Mouse (Mus musculus) cerebellum, postnatal 25 days (tissue): ENCODE measurements around the gene 1110002E22Rik.

Source experiments
- DNase-seq, 2 experiments: peaks; one replicate each; pipeline ENCODE4 v3.0.0; 2021; ENCODE audit warnings: mixed read lengths in 2 of 2

The 1110002E22Rik gene

DNA sequence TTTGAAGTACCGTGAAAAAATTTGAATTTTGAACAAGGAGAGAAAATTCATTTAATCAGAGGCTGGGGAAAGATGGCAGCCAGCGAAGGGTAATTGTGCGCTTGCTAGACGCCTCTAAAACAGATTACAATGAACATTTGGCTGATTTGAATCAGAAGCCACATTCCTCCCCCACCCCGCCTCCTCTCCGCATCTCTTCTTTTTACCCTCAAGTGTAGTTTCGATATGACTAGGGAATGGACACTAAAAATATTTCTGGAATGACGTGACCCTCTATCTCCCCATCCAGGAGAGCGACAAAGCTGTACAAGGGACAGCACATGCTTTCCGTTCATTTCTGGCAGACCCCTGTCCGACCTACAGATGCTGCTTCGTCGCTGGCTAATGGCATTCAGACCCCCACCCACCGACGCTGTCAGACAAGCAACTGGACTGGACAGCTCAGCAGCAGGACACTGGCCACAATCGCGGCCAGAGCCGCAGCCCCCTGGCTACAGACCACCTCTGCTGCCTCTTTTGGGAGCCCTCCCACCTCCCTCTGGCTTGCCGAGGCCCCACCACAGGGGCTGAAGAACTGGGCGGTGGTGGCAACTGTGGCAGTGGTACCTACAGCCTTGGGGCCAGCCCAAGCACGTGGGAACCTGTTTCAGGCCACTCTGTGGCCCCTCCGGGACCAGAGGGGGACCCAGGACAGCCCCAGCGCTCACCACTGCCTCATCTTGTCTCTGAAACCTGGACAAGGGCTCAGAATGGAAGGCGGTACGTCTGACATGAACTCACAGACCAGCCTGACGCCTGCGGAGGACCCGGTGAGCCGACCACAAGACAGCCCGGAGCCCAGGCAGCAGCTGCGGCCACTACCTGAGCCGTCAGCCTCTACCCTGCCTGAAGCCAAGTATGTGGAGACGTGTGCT is at the start of gene 1110002E22Rik:
TSS of gene 1110002E22Rik (plus strand) at position 321 of the 914 bp plus-strand sequence.
- DNase-seq, result peak in 1 of 2 experiments; percentile 20

DNA sequence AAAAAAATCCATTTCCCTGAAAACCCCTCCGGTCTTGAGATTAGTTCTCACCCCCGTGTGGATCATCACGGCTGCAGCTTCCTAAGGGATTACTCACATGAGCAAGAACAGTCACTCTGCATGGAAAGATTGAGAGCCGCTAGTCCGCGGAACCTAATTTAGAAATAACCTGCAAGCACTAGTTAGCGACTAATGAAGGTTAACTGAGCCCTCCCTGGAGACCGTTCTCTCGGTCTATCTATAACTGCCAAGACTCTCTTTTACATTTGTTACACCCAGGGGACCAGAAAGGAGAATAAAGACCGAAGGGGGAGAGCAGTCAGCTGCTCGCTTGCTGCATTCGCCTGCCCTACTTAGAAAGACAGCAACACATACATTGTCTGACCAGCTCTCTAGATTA is 48.0 kb upstream of the 1110002E22Rik start:
- no peak for DNase-seq

DNA sequence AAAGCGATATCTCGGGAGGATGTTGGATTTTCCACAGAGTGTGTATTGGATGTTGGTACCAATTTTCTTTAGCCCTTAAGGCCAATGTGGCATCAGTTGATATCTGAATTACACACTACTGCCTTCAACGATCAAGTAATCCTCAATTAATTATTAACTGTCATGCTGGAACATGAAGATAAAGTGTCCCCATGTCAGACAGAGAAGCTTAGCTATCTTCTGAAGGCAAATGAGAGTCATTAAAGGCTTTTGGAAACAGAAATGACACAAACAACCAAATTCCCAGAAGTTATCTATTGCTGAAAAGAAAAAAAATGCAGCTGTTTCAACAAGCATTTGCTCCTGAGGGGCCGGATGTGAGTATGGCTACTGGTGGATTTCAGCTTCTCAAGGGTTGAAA is 42.8 kb upstream of the 1110002E22Rik start:
- DNase-seq, result no peak

DNA sequence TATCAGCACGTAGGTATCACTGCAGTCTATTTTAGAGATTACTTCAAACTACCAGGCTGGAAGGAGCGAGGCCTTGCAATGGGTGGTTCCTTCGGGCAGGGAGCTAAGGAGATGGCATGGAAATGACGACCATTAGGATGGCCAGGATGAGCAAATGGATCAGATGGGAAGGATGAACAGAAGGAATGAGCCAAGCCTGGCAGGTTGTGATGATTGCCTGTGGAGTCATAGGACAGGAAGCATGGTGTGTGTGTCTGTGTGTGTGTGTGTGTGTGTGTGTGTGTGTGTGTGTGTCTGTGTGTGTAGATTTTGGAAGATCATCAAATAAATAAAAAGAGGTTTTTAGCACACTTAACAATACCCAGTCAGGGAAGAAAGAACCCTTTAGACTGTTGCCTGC is 42.2 kb upstream of the 1110002E22Rik start:
- DNase-seq, result peak in 1 of 2 experiments; percentile 15

DNA sequence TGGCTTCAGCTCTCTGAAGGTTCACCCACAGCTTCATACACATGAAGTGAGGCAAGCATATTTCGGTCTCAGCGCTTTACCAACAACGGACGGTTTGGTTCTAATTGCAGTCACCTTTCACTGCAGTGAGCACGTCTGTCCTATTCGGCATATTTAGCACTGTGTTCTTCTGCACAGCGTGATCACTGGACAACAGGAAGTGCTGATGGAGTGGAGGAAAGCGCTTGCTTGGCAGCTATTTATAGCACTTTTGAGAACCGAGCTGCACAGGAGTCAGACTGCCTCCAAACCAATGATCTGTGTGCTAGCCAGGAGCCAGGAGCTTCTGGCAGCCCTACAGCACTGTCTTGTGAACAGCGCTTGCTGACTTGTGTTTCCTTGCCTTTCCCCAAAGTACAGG is 38.6 kb upstream of the 1110002E22Rik start:
- DNase-seq, result peak; percentile 85 to 89

DNA sequence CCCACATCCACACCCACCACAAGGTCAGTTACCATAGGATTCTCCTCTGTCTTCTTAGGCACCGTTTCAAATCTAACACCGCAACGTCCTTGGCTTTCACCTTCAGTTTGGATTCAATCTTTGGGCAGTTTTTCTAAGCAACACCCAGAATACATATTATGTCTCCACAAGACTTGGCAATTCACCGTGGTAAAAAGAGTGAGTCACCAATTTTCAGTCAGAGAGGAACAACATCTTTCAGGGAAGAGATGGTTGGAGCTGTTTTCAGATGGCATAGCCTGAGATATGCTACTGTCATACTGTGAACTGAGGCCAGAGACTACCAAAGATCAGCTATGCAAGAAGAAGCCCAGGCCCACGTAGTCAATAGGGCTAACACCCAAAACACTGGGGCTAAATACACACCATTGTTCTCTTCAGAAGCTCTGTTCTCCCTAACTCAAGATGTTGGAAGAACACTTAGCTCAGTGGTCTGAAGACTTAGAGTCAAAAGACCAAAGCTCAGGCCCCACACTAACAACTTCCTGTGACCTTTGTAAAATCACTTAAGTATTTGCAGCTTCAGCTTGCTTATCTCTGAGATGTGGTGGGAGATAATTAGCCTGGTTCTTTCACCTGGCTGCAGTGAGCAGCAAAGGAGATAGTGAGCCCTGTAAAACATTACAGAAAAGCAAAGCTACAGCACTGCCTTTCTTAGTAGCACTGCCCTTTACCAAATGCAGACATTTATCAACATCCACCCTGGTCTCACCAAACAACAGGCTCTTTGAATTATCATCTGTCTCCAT is 37.1 kb upstream of the 1110002E22Rik start:
- no peak for DNase-seq

DNA sequence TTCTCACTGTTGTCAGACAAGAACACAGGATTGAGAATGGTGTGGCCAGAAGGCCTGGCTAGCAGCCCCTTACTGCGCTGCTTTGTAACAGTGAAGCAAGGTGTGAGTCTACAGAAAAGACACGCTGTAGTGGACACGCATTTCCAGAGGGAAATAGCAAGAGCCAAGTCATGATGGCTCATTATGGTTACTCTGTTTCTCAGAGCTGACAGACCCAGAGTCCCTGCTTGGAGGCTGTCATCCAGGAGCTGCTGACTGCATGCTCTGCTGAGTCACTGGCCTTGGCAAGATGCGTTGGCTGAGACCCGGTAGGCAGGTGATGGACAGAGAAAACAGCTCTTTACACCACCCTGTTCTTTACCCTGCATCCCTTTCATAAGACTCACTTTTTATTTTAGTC is 35.5 kb upstream of the 1110002E22Rik start:
- peak; percentile 86 to 90 for DNase-seq

DNA sequence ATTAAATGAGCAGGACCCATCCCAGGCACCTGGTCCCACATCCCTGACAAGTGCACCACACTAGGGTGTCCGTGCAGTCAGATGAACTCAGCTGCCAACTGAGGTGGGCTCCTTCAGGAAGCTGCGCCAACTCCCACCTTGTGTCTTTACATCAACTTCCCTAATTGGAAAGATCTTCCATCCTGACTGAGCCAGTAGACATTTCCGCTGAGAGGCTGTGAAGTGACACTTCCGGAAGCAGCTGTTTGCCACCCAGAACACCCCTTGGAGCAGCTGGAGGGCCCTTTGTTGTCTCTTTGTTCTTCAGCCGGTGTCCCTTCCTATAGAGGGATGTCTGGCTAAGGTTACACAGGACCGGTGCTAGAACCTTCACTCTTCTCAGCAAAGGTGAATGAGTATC is 34.3 kb upstream of the 1110002E22Rik start:
- DNase-seq, result no peak

DNA sequence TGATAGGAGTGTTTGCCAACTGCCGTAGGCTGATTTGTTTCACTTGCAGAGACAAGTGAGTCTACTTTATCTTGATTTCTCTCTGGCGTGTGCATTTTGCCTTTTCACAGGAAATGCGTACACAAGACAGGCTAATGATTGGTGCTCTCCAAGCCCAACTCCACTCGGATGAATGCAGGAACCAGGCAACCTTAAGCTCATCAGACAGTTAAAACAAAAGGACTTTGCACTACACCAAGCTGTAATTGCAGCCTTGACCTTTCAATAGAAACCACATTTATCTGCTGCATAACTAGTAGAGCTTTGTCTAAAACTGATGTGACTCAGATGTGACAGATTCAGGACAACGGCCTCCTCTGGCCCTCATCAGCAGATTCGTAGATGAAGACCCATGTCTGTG is 30.9 kb upstream of the 1110002E22Rik start:
- no peak for DNase-seq

DNA sequence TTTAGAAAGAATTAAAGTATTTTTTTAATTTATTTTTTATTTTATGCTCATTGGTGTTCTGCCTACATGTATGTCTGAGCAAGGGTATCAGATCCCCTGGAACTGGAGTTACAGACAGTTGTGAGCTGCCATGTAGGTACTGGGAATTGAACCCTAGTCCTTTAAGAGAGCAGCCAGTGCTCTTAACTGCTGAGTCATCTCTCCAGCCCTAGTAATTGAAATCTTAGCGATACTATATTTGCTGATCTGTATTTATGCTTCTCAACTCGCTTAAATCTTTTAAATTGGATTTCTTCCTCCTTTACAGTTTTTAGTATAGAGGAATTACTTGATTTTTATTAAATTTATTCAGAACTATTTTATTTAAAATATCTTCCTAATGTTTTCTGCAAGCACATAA is 23.9 kb upstream of the 1110002E22Rik start:
- no peak for DNase-seq

DNA sequence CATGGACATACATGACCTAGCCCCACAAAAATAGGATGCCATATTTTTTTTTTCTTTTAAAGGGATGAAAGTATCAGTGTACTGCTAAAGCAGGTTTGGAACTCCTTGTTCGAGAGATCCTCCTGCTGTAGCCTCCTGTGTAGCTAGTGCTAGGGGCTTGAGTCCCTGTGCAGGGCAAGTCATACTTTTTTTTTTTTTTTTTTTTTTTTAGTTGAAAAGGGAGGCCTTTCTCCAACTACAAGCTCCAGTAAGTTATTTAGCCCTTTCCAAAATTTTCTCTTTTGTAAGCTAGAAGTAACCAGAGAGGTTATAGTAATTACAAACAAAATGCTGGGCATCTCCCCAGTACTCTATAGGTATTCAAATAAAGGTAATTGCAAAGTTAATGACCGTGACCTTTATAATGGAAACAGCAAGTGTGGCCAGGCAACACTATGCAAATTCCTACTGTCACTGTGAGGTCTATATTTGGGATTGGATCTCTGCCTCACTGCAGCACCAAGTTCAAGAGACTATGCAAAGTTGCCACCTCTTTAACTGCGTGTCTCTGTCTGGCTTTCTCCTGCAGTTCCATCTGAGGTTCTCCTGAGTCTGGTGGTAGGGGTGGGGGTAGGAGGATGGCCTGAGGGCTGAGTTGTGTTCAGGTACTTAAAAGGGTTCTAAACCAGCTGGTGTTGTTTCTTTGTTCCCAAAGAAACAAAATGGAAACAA is 23.1 kb upstream of the 1110002E22Rik start:
- DNase-seq, result no peak

DNA sequence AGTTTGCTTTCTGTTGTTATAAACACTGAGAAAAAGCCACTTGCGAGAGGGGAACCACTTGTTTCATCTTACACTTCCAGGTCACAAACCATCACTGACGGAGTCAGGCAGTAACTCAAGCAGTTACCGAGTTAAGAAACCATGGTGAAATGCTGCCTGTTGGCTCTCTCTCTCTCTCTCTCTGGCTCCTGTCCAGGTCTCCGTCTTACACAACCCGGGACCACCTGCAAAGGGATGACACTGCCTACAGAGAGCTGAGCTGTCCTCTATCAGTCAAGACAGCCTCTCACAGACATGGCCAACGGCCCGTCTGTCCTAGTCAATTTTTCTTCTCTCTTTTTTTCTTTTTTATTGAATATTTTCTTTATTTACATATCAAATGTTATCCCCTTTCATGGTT is 21.5 kb upstream of the 1110002E22Rik start:
- peak in 1 of 2 experiments; percentile 14 for DNase-seq

DNA sequence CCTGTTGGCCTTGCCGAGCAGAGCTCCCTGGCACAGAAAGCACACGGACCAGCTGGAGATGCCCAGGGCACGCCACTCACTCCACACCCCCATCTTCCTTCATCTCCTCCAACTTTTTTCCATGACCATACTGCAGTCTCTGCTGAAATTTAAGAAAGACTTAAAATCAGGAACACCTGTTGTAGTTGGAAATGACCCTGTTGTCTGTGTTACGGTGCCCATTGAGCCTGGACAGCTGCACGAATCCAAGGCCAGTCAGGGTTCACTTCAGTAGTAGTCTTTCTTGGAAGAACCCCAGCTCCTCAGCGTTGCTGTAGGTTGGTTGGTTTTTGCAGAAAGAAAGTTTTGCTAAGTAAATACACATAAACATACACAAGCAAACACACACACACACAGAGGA is 15.3 kb upstream of the 1110002E22Rik start:
- no peak for DNase-seq

DNA sequence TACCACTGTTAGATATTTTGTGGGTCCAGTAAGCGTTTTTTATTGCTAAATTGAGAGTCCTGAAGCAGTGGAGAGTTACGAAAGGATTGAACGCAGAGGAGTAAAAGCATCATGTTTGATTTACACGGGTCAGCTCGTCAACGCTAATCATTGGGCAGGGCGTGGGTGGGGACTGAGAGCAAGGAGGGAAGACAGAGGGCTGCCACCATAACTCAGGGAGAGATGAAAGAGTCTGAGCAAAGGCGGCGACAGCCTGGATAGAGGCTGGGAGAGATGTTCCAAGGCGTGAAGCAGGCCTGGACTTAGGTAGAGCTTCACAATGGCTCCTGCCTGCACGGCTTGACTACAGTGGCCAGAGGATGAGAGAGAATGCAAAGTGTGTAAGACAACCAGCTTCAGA is 14.1 kb upstream of the 1110002E22Rik start:
- DNase-seq, result no peak

DNA sequence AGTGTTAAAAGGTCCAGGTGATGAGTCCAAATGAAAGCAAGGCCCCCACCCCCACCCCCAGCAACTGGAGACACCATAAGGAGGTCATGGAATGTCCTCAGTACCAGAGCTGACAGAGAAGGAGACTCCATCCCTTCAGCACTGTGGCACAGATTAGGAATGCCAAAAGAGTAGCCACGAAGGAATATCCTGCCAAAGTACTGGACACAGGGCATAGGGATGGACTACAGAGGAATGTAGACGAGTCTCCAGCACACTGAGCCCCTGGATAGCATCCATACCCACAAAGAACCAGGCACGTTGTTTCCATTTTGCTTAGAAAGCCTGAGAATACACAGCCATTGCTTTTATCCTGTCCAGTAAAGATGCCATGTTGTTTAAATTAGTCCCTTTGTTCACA is 13.4 kb upstream of the 1110002E22Rik start:
- DNase-seq, result no peak

DNA sequence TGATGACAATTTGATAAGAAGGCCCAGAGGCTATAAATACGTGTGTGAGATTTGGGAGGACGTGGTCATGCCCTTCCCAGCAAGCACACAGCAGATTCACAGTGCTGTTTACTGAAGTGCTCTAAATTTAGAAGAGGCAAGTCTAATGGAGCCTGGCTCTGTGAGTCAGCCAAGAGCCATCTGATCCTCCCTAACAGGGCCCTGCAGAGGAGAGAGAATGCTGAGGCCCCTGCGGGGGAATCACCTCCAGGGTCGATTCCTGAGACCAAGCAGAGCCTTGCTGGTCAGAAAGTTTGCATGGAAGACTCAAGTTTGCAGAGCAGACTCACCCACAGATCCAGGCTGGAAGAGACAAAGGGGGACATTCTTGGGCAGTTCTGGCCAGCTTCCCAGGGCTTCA is 10.9 kb upstream of the 1110002E22Rik start:
- DNase-seq, result peak; percentile 25 to 38

DNA sequence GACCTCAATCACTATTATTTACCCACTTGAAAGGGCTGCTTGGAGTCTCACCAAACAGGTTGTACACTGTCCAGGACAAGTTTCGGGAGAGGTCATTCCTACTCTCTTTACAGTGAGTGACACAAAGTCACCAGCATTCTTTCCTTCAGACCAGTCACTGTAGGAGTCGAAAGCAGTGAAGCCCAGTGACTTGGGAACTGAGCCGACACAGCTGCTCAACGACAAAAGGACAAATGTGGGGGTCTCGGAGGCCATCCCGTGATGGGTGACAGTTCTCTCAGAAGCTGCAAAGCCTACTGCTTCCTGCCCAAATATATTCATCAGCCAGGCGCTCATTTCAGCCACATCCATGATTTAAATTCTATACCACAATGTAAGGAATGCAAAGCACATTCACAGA is 7.9 kb upstream of the 1110002E22Rik start:
- DNase-seq, result no peak

DNA sequence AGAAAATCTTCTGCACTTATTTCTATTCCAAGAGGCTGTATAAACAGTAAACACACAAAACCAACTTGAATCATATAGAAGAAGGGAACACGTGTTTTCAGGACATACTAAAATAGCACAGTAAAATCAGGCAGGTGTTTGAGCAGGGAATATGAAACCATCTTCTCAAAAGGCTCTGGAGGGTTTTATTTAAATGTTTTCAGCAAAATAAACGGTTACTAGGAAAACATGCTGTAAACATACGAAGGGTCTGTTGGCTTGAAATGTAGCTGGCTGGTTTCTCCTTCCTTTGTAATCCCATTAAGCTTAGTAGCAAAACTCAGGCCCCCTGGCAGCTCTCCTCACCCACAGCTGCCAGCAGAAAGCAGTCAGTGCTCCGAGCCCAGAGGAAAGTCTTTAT is 6.6 kb upstream of the 1110002E22Rik start:
- no peak for DNase-seq

DNA sequence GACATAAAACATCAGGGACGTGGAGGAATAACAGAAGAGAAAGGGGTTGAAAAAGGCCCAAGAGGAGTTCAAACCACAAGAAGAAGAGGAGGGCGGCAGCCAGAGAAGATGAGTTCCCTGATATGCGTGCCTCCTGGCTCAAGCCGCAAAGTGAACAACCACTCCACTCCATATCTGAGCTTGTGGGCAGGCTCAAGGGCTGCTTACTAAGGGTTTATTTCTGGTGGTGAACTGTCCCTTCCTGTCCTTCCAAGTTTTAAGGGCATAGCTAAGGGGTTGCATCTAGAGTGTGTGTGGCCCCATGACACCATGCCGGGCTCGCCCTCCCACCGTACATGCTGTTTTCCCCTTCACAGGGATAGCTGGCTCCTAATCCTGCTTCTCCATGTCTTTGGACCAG is 4.4 kb upstream of the 1110002E22Rik start:
- DNase-seq, result no peak

DNA sequence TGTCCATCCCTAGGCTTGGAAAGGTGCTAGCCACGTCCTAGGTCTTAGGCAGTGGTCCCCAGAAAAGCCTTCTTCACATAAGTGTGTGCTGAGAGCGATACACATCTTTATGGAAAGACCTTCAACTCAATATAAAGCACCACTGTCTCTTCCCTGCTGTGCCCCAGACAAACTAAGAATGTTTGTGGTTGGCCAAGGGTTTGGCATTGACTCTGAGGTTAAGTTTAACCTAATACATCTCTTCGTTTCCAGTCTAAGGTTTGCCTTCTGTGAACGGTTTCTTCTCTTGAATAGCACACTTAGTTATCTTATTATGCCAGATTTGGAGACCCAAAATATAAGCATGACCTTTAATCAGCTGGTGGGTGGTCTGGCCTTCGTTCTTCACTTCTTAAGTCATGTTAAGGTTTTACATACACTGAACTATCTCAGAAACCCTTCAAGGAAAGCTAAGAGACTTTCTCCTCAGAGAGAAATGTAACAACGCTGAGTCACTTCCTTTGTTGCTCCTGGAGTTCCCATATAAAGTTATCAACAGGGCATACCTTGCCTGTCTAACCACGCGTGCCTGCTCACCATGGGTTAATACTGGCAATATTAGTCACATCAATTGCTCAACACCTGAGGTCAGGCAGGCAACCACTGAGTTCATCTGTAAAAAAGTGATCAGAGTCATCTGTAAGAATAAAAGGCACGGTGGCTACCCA is 3.5 kb upstream of the 1110002E22Rik start:
- DNase-seq, result no peak

DNA sequence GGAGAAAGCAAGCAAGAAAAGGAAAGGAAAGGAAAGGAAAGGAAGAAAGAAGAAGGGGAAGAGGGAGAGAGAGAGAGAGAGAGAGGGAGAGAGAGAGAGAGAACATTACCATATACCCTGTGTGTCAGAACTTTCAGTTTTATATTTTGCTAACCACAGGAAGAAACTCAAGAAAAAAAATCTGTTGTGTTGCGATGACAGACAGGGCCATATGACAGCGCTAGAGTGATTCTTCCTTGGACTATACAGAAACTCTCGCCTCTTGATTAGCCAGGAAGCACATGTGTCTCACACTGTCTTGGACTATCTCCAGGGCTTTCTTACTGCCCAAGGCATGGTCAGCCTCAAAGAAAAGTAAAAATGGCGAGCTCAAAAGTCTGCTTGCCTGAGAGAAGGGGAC is 2.2 kb upstream of the 1110002E22Rik start:
- no peak for DNase-seq

DNA sequence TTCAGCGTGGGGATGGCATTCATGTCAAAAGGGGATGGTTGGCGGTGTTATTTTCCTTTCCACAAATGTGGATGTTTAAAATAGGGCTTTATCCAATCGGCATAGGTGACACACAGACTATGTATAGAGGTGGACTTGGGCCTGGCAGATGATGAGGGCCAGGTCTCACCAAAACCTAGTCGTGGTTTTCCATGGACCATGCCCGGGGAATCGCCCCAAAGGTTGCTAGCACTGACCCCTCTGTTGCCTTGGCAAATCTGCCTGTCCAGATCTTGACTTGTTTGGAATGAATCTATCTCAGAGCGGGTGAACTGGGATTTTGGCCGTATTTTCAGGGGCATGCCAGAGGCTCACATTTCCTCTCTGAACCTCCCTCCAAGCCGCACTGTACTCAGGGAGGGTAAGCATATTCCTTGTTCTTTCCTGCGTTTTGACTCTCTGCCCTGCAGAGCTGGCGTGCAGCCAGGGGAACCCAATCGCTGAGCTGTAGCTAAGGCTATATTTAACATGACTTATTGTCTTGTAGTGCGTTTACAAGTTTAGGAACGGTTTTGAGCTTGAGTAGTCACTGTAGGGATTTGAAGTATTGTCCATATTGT is 1.0 kb upstream of the 1110002E22Rik start:
- peak; percentile 67 to 80 for DNase-seq
